Mouse (Mus musculus) small intestine, adult 2 months (tissue): ENCODE data around the gene Agr3. TPM values are rescaled to one million over a fixed set of nuclear protein-coding genes. Genes with fewer than 3 reads are reported as not detected.
A peak's percentile ranks its signal among the peaks of the same experiment; 100 is the strongest.

Experiments
- H3K27ac ChIP-seq: fragments of 200-500 bp; 2 replicates; pipeline ENCODE4 v1.5.1; 2012; ENCODE audit warnings: low read depth, low read length, control low read depth, inconsistent platforms; ENCODE audit not compliant: insufficient read depth
- H3K27me3 ChIP-seq: fragments of 200-500 bp; 2 replicates; pipeline ENCODE4 v1.6.1; 2012; ENCODE audit warnings: mild to moderate bottlenecking, moderate library complexity, low read length, inconsistent platforms; ENCODE audit not compliant: control insufficient read depth, insufficient read depth
- H3K36me3 ChIP-seq: fragments of 200-500 bp; 2 replicates; pipeline ENCODE4 v1.6.1; 2012; ENCODE audit warnings: mild to moderate bottlenecking, low read length, control low read depth, inconsistent platforms; ENCODE audit not compliant: control insufficient read depth, insufficient read depth
- H3K4me1 ChIP-seq: fragments of 200-500 bp; 2 replicates; pipeline ENCODE4 v1.6.1; 2012; ENCODE audit warnings: low read length, inconsistent platforms, mixed read lengths; ENCODE audit not compliant: control insufficient read depth, insufficient read depth, insufficient read length
- H3K4me3 ChIP-seq: fragments of 200-500 bp; 2 replicates; pipeline ENCODE4 v1.5.1; 2012; ENCODE audit warnings: low read depth, mild to moderate bottlenecking, control low read depth, inconsistent platforms, low read length, moderate library complexity
- CTCF ChIP-seq: fragments of 200-500 bp; IDR thresholded peaks from 2 replicates; pipeline ENCODE4 v1.5.1; 2012; ENCODE audit warnings: low read depth, mild to moderate bottlenecking, control low read depth, inconsistent platforms, low read length, moderate library complexity, mixed read lengths; ENCODE audit not compliant: insufficient replicate concordance, insufficient read length; ENCODE audit errors: extremely low read depth
- POLR2A ChIP-seq: fragments of 200-500 bp; IDR thresholded peaks from 2 replicates; pipeline ENCODE4 v1.6.1; 2012; ENCODE audit warnings: low read depth, mild to moderate bottlenecking, control low read depth, inconsistent platforms, low read length, moderate library complexity
- WGBS: fragments of 180-500 bp; shearing (Covaris S2); methylation state at CpG from one replicate; pipeline ENCODE4 v1.1.7; 2018; 5-methylcytosine and 5-hydroxymethylcytosine counted together
- polyA plus RNA-seq: library from polyadenylated mRNA; depleted of rRNA; stranded (reverse); fragments of >200 nt; gene quantifications from 2 replicates; pipeline ENCODE4 v1.2.3, GENCODE M21; 2012; rRNA removed

Gene Agr3
- 0.62 and 0.95 TPM in 2 replicates for polyA plus RNA-seq

GRCm38 (mm10) chr12:35925402-35925801, at the start of gene Agr3:
TSS of gene Agr3 (plus strand) at chr12:35925620.
- H3K27ac ChIP-seq, result no peak within 1 kb of the TSS
- no peak within 1 kb of the TSS for H3K4me3 ChIP-seq
- no peaks in the 10 kb centered on the region for H3K36me3 ChIP-seq
- TF ChIP-seq CTCF, result no peak
- no peak for TF ChIP-seq POLR2A
- H3K4me1 ChIP-seq, result no peaks in the 10 kb centered on the region
- H3K27me3 ChIP-seq, result no peaks in the 10 kb centered on the region
- WGBS, result 33% methylated on average over 9 of the region's 9 CpGs

DNA sequence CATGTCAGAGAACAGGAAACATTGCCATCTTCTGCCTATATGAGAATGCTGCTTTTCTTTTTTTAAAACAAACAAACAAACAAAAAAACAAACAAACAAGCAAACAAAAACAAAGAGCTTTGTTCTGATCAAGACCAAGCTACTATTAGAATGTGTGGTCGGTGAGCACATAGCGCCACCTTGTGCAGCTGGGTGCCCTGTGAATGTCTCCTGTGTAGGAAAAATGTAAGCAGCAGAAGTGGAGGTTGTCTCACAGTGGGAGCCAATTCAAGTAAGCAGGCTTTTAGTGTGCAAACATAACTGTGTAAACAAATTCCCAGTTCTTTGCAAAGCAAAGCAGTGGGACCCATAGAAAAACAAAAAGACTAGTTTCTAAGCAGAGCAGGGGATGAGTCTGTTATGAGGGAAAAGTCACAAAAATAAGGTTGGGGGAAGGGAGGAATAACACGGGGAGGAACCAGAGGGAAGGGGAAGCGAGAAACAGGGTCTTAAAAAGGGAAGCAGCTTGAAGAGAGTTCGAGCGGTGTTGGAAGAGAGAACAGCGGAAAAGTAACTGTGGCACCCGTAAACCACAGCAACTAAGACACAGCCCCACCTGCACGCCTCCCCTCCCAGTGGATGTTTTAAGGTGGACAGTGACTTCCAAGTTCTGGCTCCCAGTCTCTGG, 40.4 kb upstream of the Agr3 start:
- H3K4me1 ChIP-seq, result no peaks in the 10 kb centered on the region
- H3K27ac ChIP-seq, result no peak overlapping the region
- no peaks in the 10 kb centered on the region for H3K27me3 ChIP-seq
- no peak overlapping the region for H3K4me3 ChIP-seq
- H3K36me3 ChIP-seq, result no peaks in the 10 kb centered on the region
- TF ChIP-seq CTCF, result peak; percentile 35; the same call in 1 of the 2 replicates
- no peak for TF ChIP-seq POLR2A
- WGBS, result 47% methylated on average over 9 of the region's 9 CpGs

- no peak overlapping the region for H3K27ac ChIP-seq
- no peaks in the 10 kb centered on the region for H3K36me3 ChIP-seq
- no peak overlapping the region for H3K4me3 ChIP-seq
- H3K27me3 ChIP-seq, result no peaks in the 10 kb centered on the region
- peaks cover 2% of the 10 kb centered on the region; the same call in 1 of the 2 replicates for H3K4me1 ChIP-seq
- WGBS, result 66% methylated on average over 2 of the region's 2 CpGs
- no peak for TF ChIP-seq CTCF
- no peak for TF ChIP-seq POLR2A
Observed at GRCm38 (mm10) chr12:35889383-35889782, 36.0 kb upstream of the Agr3 start.

GRCm38 (mm10) chr12:35890756-35891155, 34.7 kb upstream of the Agr3 start:
- TF ChIP-seq CTCF (no peak), POLR2A (no peak)
- peaks cover 2% of the 10 kb centered on the region; the same call in 1 of the 2 replicates for H3K4me1 ChIP-seq
- WGBS, result 76% methylated on average over 2 of the region's 2 CpGs
- H3K4me3 ChIP-seq, result no peak overlapping the region
- H3K36me3 ChIP-seq, result no peaks in the 10 kb centered on the region
- no peaks in the 10 kb centered on the region for H3K27me3 ChIP-seq
- no peak overlapping the region for H3K27ac ChIP-seq

DNA sequence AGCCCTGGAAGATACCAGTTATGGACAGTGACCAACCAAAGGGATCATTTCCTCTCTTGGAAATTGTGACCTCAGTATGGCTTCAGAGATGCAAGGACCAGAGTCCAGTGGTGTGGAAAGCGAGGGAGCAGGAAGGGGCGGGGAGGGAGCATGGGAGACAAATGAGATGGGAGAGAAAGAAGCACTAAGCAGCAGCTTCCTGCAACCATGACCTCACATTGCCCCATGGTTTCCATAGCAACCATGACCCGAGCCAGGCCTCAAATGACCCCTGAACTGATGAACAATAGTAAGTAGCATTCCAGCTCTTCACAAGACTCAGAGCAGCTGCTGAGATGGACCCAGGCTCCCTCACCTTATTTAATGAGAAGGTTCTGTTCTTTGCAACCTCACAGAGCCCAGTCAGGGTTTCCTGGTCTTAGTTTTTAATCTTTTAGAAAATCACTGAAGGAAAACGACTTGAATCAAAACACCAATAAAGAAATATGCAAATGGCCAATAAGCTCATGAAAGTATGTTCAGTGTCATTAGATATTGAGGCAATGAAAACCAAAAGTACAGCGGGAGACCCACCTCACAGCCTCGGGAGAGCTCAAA, 31.0 kb upstream of the Agr3 start:
- Histone ChIP-seq H3K27ac (no peak overlapping the region), H3K4me1 (peaks cover 2% of the 10 kb centered on the region; the same call in 1 of the 2 replicates), H3K36me3 (no peaks in the 10 kb centered on the region), H3K27me3 (no peaks in the 10 kb centered on the region), H3K4me3 (no peak overlapping the region)
- no peak for TF ChIP-seq POLR2A
- no peak for TF ChIP-seq CTCF
- 44% methylated on average over 6 of the region's 6 CpGs for WGBS

DNA sequence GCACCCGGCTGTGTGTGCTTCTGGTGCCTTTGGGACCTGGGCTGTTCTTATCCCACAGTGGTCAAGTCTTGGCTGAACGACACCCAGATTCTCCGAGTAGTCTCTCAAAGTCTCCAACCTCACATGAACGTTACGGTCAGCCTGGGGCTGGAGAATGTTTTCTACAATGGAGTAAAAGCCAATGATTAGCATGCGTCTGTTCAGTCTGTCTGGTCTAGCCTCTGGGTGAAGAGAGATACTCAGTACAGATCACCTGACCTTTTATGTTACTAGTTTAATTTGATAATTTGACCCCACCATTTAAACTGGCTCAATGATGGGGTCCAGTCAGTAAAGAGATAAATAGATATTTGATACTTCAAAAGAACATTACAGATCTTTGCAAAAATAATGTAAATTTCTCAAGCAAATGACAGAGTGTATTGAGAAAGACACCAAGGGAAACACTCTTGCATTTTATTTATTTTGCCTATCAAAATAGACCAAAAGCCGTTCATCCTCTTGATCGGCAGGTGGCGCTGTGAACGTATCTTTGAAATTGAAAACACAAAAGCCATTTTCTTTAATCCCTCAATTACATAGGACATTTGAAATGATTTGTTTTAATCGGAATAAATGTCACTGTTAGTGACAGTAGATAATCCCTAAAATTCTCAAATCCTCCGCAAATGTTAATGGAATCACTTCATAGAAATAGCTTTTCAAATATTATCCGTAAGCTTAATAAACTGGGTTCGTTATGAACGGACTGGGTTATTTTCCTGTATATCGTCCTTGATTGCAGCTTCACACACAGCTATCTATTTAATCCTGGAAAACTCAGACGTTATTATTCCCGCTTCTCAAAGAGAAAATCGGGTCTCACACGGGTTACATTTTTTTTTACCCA, 29.3 kb upstream of the Agr3 start:
- H3K27me3 ChIP-seq, result no peaks in the 10 kb centered on the region
- H3K4me3 ChIP-seq, result no peak overlapping the region
- no peak overlapping the region for H3K27ac ChIP-seq
- 34% methylated on average over 20 of the region's 20 CpGs for WGBS
- H3K36me3 ChIP-seq, result no peaks in the 10 kb centered on the region
- TF ChIP-seq POLR2A, result no peak
- no peak for TF ChIP-seq CTCF
- no peaks in the 10 kb centered on the region; the same call in 1 of the 2 replicates for H3K4me1 ChIP-seq
